Mouse (Mus musculus): ENCODE results near the gene R3hdm4. TPM values are rescaled to one million over a fixed set of nuclear protein-coding genes. Genes with fewer than 3 reads are reported as not detected.

R3hdm4 gene
- polyA plus RNA-seq, 1 experiment from 2014 or later, result 112 TPM

GRCm38 (mm10) chr10:79934794-79935569, 14.0 kb upstream of the R3hdm4 start:
- no peak for ATAC-seq (replicated peaks; ENCODE audit: extremely low read depth, insufficient read depth, low FRiP score)
- Histone ChIP-seq H3K27ac (ENCODE audit: low read length) (no peak overlapping the region), H3K4me1 (ENCODE audit: control insufficient read depth, insufficient read depth, low read length) (peaks cover 52% of the 10 kb centered on the region), H3K9me3 (replicated peaks; ENCODE audit: control insufficient read depth, low read length) (no peaks in the 10 kb centered on the region), H3K27me3 (ENCODE audit: control insufficient read depth, insufficient read depth, low read length) (no peaks in the 10 kb centered on the region), H3K9ac (ENCODE audit: low read length) (no peak overlapping the region), H3K4me2 (ENCODE audit: low read depth, low read length) (no peak overlapping the region), H3K36me3 (ENCODE audit: control insufficient read depth, insufficient read depth) (no peaks in the 10 kb centered on the region), H3K4me3 (ENCODE audit: low read length) (no peak overlapping the region)
- 87% methylated on average over 16 of the region's 16 CpGs for WGBS

DNA sequence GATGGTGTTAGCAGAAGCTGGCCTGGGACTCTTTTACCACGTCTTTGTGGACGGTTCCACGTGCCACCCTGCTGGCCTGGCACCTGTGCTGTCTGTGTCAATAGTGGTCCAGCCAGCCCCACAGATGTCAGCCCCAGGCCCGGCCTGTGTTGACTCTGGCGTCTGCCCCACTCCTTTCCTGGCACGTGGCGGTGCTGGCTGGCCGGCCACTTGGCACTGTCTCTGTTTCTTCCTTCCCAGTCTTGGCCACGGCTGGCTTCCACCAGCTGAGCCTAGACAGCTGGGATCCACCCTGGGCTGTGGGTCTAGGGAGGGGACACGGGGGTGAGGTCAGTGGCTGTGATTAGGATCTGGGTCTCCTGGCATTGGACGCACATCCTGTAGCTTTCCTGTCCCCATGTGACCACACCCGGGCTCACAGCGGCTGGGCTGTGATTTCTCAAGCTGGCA, 13.3 kb upstream of the R3hdm4 start:
- H3K36me3 ChIP-seq (ENCODE audit: control insufficient read depth, insufficient read depth), result no peaks in the 10 kb centered on the region

DNA sequence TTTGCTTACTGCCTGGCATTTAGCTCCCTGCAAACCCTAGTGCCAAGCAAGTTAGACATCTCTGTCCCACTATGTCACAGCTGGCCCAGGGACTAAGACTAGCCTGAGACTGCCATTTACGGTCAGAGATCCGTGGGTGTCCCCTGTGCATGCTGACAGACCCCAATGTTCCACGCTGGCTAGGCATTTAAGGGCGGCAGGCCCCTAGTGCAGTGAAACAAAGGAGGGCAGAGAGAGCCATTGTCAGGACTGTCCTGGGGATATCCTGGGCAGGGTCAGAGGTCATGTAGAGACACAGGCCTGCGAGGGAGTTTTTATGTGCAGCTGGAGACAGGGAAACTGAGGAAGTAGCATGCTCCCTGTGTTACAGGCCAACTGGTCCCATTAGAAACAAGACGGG, 12.9 kb upstream of the R3hdm4 start:
- Histone ChIP-seq H3K9ac (ENCODE audit: low read length) (no peak overlapping the region), H3K4me2 (ENCODE audit: low read depth, low read length) (no peak overlapping the region), H3K4me3 (ENCODE audit: low read length) (no peak overlapping the region), H3K4me1 (ENCODE audit: control insufficient read depth, insufficient read depth, low read length) (peaks cover 52% of the 10 kb centered on the region), H3K27ac (ENCODE audit: low read length) (no peak overlapping the region), H3K36me3 (ENCODE audit: control insufficient read depth, insufficient read depth) (no peaks in the 10 kb centered on the region), H3K27me3 (ENCODE audit: control insufficient read depth, insufficient read depth, low read length) (no peaks in the 10 kb centered on the region), H3K9me3 (replicated peaks; ENCODE audit: control insufficient read depth, low read length) (no peaks in the 10 kb centered on the region)
- 72% methylated on average over 6 of the region's 6 CpGs for WGBS
- ATAC-seq (replicated peaks; ENCODE audit: extremely low read depth, insufficient read depth, low FRiP score), result no peak

More for the DNA sequence above, 13.3 kb upstream of the R3hdm4 start:
- Histone ChIP-seq H3K9ac (ENCODE audit: low read length) (no peak overlapping the region), H3K9me3 (replicated peaks; ENCODE audit: control insufficient read depth, low read length) (no peaks in the 10 kb centered on the region), H3K4me3 (ENCODE audit: low read length) (no peak overlapping the region), H3K27ac (ENCODE audit: low read length) (no peak overlapping the region), H3K4me2 (ENCODE audit: low read depth, low read length) (no peak overlapping the region), H3K4me1 (ENCODE audit: control insufficient read depth, insufficient read depth, low read length) (peaks cover 49% of the 10 kb centered on the region), H3K27me3 (ENCODE audit: control insufficient read depth, insufficient read depth, low read length) (no peaks in the 10 kb centered on the region)
- peak; percentile 52 for ATAC-seq (replicated peaks; ENCODE audit: extremely low read depth, insufficient read depth, low FRiP score)
- 46% methylated on average over 13 of the region's 13 CpGs for WGBS

GRCm38 (mm10) chr10:79933145-79933679, 12.2 kb upstream of the R3hdm4 start:
- Histone ChIP-seq H3K9ac (ENCODE audit: low read length) (peak overlapping the region; percentile 51), H3K27ac (ENCODE audit: low read length) (0 out of 2 replicates have a peak overlapping the region, but pooled peaks have one; percentile 29), H3K4me2 (ENCODE audit: low read depth, low read length) (no peak overlapping the region), H3K4me1 (ENCODE audit: control insufficient read depth, insufficient read depth, low read length) (peaks cover 54% of the 10 kb centered on the region), H3K9me3 (replicated peaks; ENCODE audit: control insufficient read depth, low read length) (no peaks in the 10 kb centered on the region), H3K4me3 (ENCODE audit: low read length) (no peak overlapping the region), H3K27me3 (ENCODE audit: control insufficient read depth, insufficient read depth, low read length) (no peaks in the 10 kb centered on the region), H3K36me3 (ENCODE audit: control insufficient read depth, insufficient read depth) (no peaks in the 10 kb centered on the region)
- WGBS, result 58% methylated on average over 9 of the region's 9 CpGs
- no peak for ATAC-seq (replicated peaks; ENCODE audit: extremely low read depth, insufficient read depth, low FRiP score)

DNA sequence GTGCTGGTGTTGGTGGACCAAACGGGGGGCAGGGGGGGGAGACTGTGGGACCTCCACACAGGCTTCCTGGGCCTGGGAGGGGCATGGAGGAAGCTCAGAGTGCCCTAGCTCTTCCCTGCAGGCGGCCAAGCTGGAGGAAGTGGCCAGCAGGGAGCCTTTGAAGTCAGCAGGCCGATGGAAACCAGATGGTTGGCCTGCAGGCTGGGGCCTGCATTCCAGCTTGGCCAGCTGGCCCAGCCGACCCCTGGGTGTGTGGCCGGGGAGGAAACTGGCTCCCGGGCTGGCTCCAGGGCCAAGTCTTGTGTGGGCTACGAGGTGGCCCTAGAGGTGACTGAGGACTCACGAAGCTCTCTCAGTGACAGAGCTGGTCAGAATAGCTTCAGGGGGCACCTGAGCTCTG, 11.7 kb upstream of the R3hdm4 start:
- peak overlapping the region; percentile 51 for H3K9ac ChIP-seq (ENCODE audit: low read length)
- no peaks in the 10 kb centered on the region for H3K36me3 ChIP-seq (ENCODE audit: control insufficient read depth, insufficient read depth)
- WGBS, result 13% methylated on average over 8 of the region's 8 CpGs
- peak overlapping the region; percentile 29; the same call in 1 of the 2 replicates for H3K27ac ChIP-seq (ENCODE audit: low read length)
- no peak overlapping the region for H3K4me3 ChIP-seq (ENCODE audit: low read length)
- ATAC-seq (replicated peaks; ENCODE audit: extremely low read depth, insufficient read depth, low FRiP score), result no peak
- no peaks in the 10 kb centered on the region for H3K27me3 ChIP-seq (ENCODE audit: control insufficient read depth, insufficient read depth, low read length)
- H3K4me1 ChIP-seq (ENCODE audit: control insufficient read depth, insufficient read depth, low read length), result peaks cover 50% of the 10 kb centered on the region
- no peak overlapping the region for H3K4me2 ChIP-seq (ENCODE audit: low read depth, low read length)
- no peaks in the 10 kb centered on the region for H3K9me3 ChIP-seq (replicated peaks; ENCODE audit: control insufficient read depth, low read length)

GRCm38 (mm10) chr10:79931797-79932196, 10.8 kb upstream of the R3hdm4 start:
- no peak overlapping the region for H3K4me2 ChIP-seq (ENCODE audit: low read depth, low read length)
- H3K36me3 ChIP-seq (ENCODE audit: control insufficient read depth, insufficient read depth), result no peaks in the 10 kb centered on the region
- H3K4me3 ChIP-seq (ENCODE audit: low read length), result no peak overlapping the region
- H3K4me1 ChIP-seq (ENCODE audit: control insufficient read depth, insufficient read depth, low read length), result peaks cover 40% of the 10 kb centered on the region
- H3K27ac ChIP-seq (ENCODE audit: low read length), result no peak overlapping the region
- no peak for ATAC-seq (replicated peaks; ENCODE audit: extremely low read depth, insufficient read depth, low FRiP score)
- WGBS, result 83% methylated on average over 9 of the region's 9 CpGs
- no peaks in the 10 kb centered on the region for H3K9me3 ChIP-seq (replicated peaks; ENCODE audit: control insufficient read depth, low read length)
- H3K27me3 ChIP-seq (ENCODE audit: control insufficient read depth, insufficient read depth, low read length), result no peaks in the 10 kb centered on the region
- H3K9ac ChIP-seq (ENCODE audit: low read length), result no peak overlapping the region; the same call in 1 of the 2 replicates

- no peaks in the 10 kb centered on the region for H3K9me3 ChIP-seq (replicated peaks; ENCODE audit: control insufficient read depth, low read length)
- no peak for ATAC-seq (replicated peaks; ENCODE audit: extremely low read depth, insufficient read depth, low FRiP score)
- H3K4me2 ChIP-seq (ENCODE audit: low read depth, low read length), result no peak overlapping the region
- no peak overlapping the region for H3K4me3 ChIP-seq (ENCODE audit: low read length)
- H3K27ac ChIP-seq (ENCODE audit: low read length), result no peak overlapping the region
- 90% methylated on average over 16 of the region's 16 CpGs for WGBS
- H3K36me3 ChIP-seq (ENCODE audit: control insufficient read depth, insufficient read depth), result no peaks in the 10 kb centered on the region
- H3K27me3 ChIP-seq (ENCODE audit: control insufficient read depth, insufficient read depth, low read length), result no peaks in the 10 kb centered on the region
- no peak overlapping the region for H3K9ac ChIP-seq (ENCODE audit: low read length)
- H3K4me1 ChIP-seq (ENCODE audit: control insufficient read depth, insufficient read depth, low read length), result peaks cover 38% of the 10 kb centered on the region
These were observed 9.8 kb upstream of the R3hdm4 start for GRCm38 (mm10) chr10:79930826-79931186.

DNA sequence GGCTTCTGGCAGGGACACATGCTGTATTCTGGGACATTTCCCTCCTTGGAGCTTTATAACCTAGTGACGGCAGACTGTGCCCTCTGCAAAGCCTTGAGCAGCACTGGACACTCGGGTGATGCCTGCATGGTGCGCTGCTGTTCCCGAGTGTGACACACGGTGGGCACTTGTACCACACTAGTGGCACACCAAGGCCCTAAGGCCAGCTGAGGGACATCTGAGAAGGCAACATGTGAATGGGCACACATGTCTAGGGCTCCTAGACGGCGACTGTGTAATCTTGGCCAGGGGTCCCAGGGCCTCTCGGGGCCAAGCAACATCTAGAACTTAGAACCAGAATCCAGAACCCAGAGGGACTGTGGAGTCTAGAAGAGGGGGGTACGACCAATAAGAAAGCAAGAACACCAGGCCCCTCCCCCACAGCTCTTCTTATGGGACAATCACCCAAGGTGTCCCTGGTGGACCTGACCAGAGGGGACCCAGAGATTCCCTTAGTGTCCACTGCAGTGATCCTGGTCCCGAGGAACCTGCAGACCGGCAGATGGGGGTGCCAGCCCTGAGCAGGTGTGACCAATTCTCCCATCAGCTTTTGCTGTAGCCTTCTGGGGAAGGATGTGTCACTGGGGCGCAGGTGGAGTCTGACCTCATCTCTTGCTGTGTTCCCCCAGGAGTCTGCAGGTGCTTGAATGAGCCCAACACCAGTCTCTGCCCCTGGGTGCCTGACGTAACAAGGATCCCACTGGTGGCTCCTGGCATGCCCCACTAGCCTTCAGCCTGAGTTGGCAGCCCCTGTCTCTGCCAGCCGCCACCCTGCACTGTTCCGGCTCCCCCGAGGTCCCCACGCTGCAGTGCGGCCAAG, 9.2 kb upstream of the R3hdm4 start:
- Histone ChIP-seq H3K4me2 (ENCODE audit: low read depth, low read length) (no peak overlapping the region), H3K9ac (ENCODE audit: low read length) (no peak overlapping the region), H3K4me1 (ENCODE audit: control insufficient read depth, insufficient read depth, low read length) (peaks cover 40% of the 10 kb centered on the region), H3K9me3 (replicated peaks; ENCODE audit: control insufficient read depth, low read length) (no peaks in the 10 kb centered on the region), H3K4me3 (ENCODE audit: low read length) (no peak overlapping the region), H3K36me3 (ENCODE audit: control insufficient read depth, insufficient read depth) (no peaks in the 10 kb centered on the region), H3K27me3 (ENCODE audit: control insufficient read depth, insufficient read depth, low read length) (no peaks in the 10 kb centered on the region), H3K27ac (ENCODE audit: low read length) (no peak overlapping the region)
- no peak for ATAC-seq (replicated peaks; ENCODE audit: extremely low read depth, insufficient read depth, low FRiP score)
- 83% methylated on average over 18 of the region's 18 CpGs for WGBS

Measured in heart, embryonic 16.5 days (tissue).